Mouse (Mus musculus): ENCODE results near the gene Prrt3. TPM values are rescaled to one million over a fixed set of nuclear protein-coding genes. Genes with fewer than 3 reads are reported as not detected.

Prrt3 gene
- polyA plus RNA-seq, 1 experiment = 0.19 TPM

DNA sequence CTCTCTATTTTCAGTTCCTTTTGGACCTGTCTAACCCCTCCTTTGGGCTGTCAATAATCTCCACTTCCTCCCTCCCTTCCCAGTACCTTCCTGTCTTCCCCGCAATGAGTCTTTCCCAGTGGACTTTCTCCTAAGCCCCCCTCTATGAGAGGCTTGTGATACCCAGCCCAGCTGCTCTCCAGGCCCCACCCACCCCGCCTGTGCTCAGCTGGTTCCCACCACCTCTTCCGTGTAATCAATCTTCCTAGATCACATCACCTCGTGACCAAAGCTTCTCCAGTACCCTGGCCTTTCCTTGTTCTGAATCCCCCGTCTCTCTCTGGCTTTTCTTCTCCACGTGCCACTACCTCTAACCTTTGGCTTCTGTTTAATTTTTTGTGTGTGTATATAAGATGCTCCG is 24.4 kb downstream of the Prrt3 start:
- H3K36me3 ChIP-seq (ENCODE audit: control insufficient read depth, insufficient read depth, low read length) = no peaks in the 10 kb centered on the region
- H3K4me3 ChIP-seq (ENCODE audit: control insufficient read depth, low read depth, low read length) = no peak overlapping the region
- peaks cover 3% of the 10 kb centered on the region for H3K4me1 ChIP-seq (ENCODE audit: control insufficient read depth, insufficient read depth, low read length)
- no peak overlapping the region for H3K27ac ChIP-seq (ENCODE audit: control insufficient read depth, insufficient read depth, low read depth, low read length)
- TF ChIP-seq CTCF (IDR thresholded peaks at IDR 0.05; ENCODE audit: control insufficient read depth, insufficient read depth, insufficient replicate concordance, low read depth, low read length) (no peak), POLR2A (IDR thresholded peaks at IDR 0.05; ENCODE audit: control insufficient read depth, low read depth, low read length) (no peak)
- no peaks in the 10 kb centered on the region for H3K27me3 ChIP-seq (ENCODE audit: control insufficient read depth, insufficient read depth, low read length)

GRCm38 (mm10) chr6:113473715-113474114 is 28.0 kb downstream of the Prrt3 start:
- no peaks in the 10 kb centered on the region for H3K36me3 ChIP-seq (ENCODE audit: control insufficient read depth, insufficient read depth, low read length)
- no peak overlapping the region for H3K4me3 ChIP-seq (ENCODE audit: control insufficient read depth, low read depth, low read length)
- no peak overlapping the region for H3K27ac ChIP-seq (ENCODE audit: control insufficient read depth, insufficient read depth, low read depth, low read length)
- no peak for TF ChIP-seq CTCF (IDR thresholded peaks at IDR 0.05; ENCODE audit: control insufficient read depth, insufficient read depth, insufficient replicate concordance, low read depth, low read length)
- no peak for TF ChIP-seq POLR2A (IDR thresholded peaks at IDR 0.05; ENCODE audit: control insufficient read depth, low read depth, low read length)
- H3K27me3 ChIP-seq (ENCODE audit: control insufficient read depth, insufficient read depth, low read length) = no peaks in the 10 kb centered on the region
- H3K4me1 ChIP-seq (ENCODE audit: control insufficient read depth, insufficient read depth, low read length) = peaks cover 7% of the 10 kb centered on the region

DNA sequence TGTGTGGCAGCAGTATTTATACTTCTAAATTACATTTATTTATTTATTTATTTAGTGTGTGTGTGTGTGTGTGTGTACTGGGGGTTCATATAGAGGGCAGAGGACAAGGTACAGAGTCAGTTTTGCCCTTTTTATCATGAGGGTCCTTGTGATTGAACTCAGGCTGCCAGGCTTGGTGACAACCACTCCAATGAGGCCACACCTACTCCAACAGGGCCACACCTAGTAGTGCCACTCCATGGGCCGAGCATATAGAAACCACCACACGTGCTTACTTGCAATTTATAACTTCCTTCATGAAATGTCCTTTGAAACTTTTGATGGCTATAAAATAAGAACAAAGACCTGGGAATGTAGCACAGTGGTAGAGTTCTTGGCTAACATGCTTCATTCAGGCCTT is 28.5 kb downstream of the Prrt3 start:
- no peaks in the 10 kb centered on the region for H3K36me3 ChIP-seq (ENCODE audit: control insufficient read depth, insufficient read depth, low read length)
- no peak overlapping the region for H3K27ac ChIP-seq (ENCODE audit: control insufficient read depth, insufficient read depth, low read depth, low read length)
- no peaks in the 10 kb centered on the region for H3K27me3 ChIP-seq (ENCODE audit: control insufficient read depth, insufficient read depth, low read length)
- peaks cover 7% of the 10 kb centered on the region for H3K4me1 ChIP-seq (ENCODE audit: control insufficient read depth, insufficient read depth, low read length)
- H3K4me3 ChIP-seq (ENCODE audit: control insufficient read depth, low read depth, low read length) = no peak overlapping the region
- no peak for TF ChIP-seq CTCF (IDR thresholded peaks at IDR 0.05; ENCODE audit: control insufficient read depth, insufficient read depth, insufficient replicate concordance, low read depth, low read length)
- no peak for TF ChIP-seq POLR2A (IDR thresholded peaks at IDR 0.05; ENCODE audit: control insufficient read depth, low read depth, low read length)

- no peak overlapping the region for H3K27ac ChIP-seq (ENCODE audit: control insufficient read depth, insufficient read depth, low read depth, low read length)
- no peak overlapping the region for H3K4me3 ChIP-seq (ENCODE audit: control insufficient read depth, low read depth, low read length)
- TF ChIP-seq CTCF (IDR thresholded peaks at IDR 0.05; ENCODE audit: control insufficient read depth, insufficient read depth, insufficient replicate concordance, low read depth, low read length) (no peak), POLR2A (IDR thresholded peaks at IDR 0.05; ENCODE audit: control insufficient read depth, low read depth, low read length) (no peak)
- H3K27me3 ChIP-seq (ENCODE audit: control insufficient read depth, insufficient read depth, low read length) = no peaks in the 10 kb centered on the region
- no peaks in the 10 kb centered on the region for H3K36me3 ChIP-seq (ENCODE audit: control insufficient read depth, insufficient read depth, low read length)
- H3K4me1 ChIP-seq (ENCODE audit: control insufficient read depth, insufficient read depth, low read length) = peaks cover 7% of the 10 kb centered on the region
These were observed 29.7 kb downstream of the Prrt3 start for GRCm38 (mm10) chr6:113472061-113472460.

DNA sequence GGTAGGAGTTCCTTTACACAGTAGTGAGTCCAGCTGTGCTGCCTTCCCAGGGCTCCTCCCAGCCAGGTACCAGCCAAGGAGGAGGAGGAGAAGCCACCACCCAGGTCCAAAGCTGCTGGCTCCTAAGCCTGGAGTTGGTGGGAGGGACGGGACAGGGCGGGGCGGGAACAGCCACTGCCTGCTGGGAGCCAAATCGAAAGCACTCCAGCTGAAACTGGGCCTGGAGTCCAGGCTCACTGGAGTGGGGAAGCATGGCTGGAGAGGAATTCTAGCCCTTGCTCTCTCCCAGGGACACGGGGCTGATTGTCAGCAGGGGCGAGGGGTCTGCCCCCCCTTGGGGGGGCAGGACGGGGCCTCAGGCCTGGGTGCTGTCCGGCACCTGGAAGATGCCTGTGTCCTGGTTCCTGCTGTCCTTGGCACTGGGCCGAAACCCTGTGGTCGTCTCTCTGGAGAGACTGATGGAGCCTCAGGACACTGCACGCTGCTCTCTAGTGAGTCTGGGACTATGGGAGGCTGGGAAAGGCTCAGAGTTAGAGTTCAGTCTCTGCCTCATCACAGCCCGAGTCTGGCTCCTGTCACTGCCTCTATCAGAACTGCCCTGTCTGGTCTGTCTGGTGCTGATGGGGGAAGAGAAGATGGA is 30.3 kb downstream of the Prrt3 start, which contains the start of gene Il17rc:
Gene Il17rc, plus strand, starts transcription at position 131 of the 640 bp plus-strand sequence.
- no peak within 1 kb of the TSS; the same call in 1 of the 2 replicates for H3K4me3 ChIP-seq (ENCODE audit: control insufficient read depth, low read depth, low read length)
- no peaks in the 10 kb centered on the region for H3K36me3 ChIP-seq (ENCODE audit: control insufficient read depth, insufficient read depth, low read length)
- H3K4me1 ChIP-seq (ENCODE audit: control insufficient read depth, insufficient read depth, low read length) = peaks cover 7% of the 10 kb centered on the region
- TF ChIP-seq CTCF (IDR thresholded peaks at IDR 0.05; ENCODE audit: control insufficient read depth, insufficient read depth, insufficient replicate concordance, low read depth, low read length) (no peak), POLR2A (IDR thresholded peaks at IDR 0.05; ENCODE audit: control insufficient read depth, low read depth, low read length) (no peak)
- no peaks in the 10 kb centered on the region for H3K27me3 ChIP-seq (ENCODE audit: control insufficient read depth, insufficient read depth, low read length)
- H3K27ac ChIP-seq (ENCODE audit: control insufficient read depth, insufficient read depth, low read depth, low read length) = no peak within 1 kb of the TSS

GRCm38 (mm10) chr6:113469432-113469831 is 32.3 kb downstream of the Prrt3 start:
- TF ChIP-seq POLR2A (IDR thresholded peaks at IDR 0.05; ENCODE audit: control insufficient read depth, low read depth, low read length) = no peak
- TF ChIP-seq CTCF (IDR thresholded peaks at IDR 0.05; ENCODE audit: control insufficient read depth, insufficient read depth, insufficient replicate concordance, low read depth, low read length) = peak; percentile 60; the same call in 1 of the 2 replicates
- Histone ChIP-seq H3K4me3 (ENCODE audit: control insufficient read depth, low read depth, low read length) (peak overlapping the region; percentile 58), H3K27me3 (ENCODE audit: control insufficient read depth, insufficient read depth, low read length) (no peaks in the 10 kb centered on the region), H3K4me1 (ENCODE audit: control insufficient read depth, insufficient read depth, low read length) (peaks cover 7% of the 10 kb centered on the region), H3K36me3 (ENCODE audit: control insufficient read depth, insufficient read depth, low read length) (no peaks in the 10 kb centered on the region), H3K27ac (ENCODE audit: control insufficient read depth, insufficient read depth, low read depth, low read length) (no peak overlapping the region)

- H3K27ac ChIP-seq (ENCODE audit: control insufficient read depth, insufficient read depth, low read depth, low read length) = no peak overlapping the region
- TF ChIP-seq POLR2A (IDR thresholded peaks at IDR 0.05; ENCODE audit: control insufficient read depth, low read depth, low read length) (no peak), CTCF (IDR thresholded peaks at IDR 0.05; ENCODE audit: control insufficient read depth, insufficient read depth, insufficient replicate concordance, low read depth, low read length) (peak; percentile 77; the same call in 1 of the 2 replicates)
- peak overlapping the region; percentile 58 for H3K4me3 ChIP-seq (ENCODE audit: control insufficient read depth, low read depth, low read length)
- H3K4me1 ChIP-seq (ENCODE audit: control insufficient read depth, insufficient read depth, low read length) = peaks cover 7% of the 10 kb centered on the region
- no peaks in the 10 kb centered on the region for H3K36me3 ChIP-seq (ENCODE audit: control insufficient read depth, insufficient read depth, low read length)
- no peaks in the 10 kb centered on the region for H3K27me3 ChIP-seq (ENCODE audit: control insufficient read depth, insufficient read depth, low read length)
These were observed 32.7 kb downstream of the Prrt3 start for GRCm38 (mm10) chr6:113469021-113469420.

All from testis, adult 2 months (tissue).